Mouse (Mus musculus) midbrain, embryonic 12.5 days (tissue): ENCODE measurements at regions not wholly inside any gene's neighbourhood (a gene's known extent, or its start where the extent isn't known, plus 50 kb on each side); places are given as distances from the start of the nearest gene placed in this dataset.

Experiments used
- ATAC-seq: fragments of 200-750 bp; cut with Nextera tagmentation; 2 replicates; pipeline ENCODE4 v1.8.0; 2017; ENCODE audit warnings: low read depth, moderate TSS enrichment, moderate library complexity; ENCODE audit not compliant: low FRiP score
- H3K27ac ChIP-seq: fragments of 300-500 bp; sonication (generic); replicated peaks from 2 replicates; pipeline ENCODE4 v1.5.1; 2016; ENCODE audit warnings: mild to moderate bottlenecking
- H3K27me3 ChIP-seq: fragments of 300-500 bp; sonication (generic); 2 replicates; pipeline ENCODE4 v1.6.1; 2016; ENCODE audit warnings: mild to moderate bottlenecking
- H3K36me3 ChIP-seq: fragments of 300-500 bp; sonication (generic); 2 replicates; pipeline ENCODE4 v1.6.1; 2016
- H3K4me1 ChIP-seq: fragments of 300-500 bp; sonication (generic); 2 replicates; pipeline ENCODE4 v1.6.1; 2016
- H3K4me2 ChIP-seq: fragments of 300-500 bp; sonication (generic); replicated peaks from 2 replicates; pipeline ENCODE4 v1.6.1; 2016; ENCODE audit warnings: mild to moderate bottlenecking, moderate library complexity
- H3K4me3 ChIP-seq: fragments of 300-500 bp; sonication (generic); 2 replicates; pipeline ENCODE4 v1.5.1; 2016; ENCODE audit warnings: mild to moderate bottlenecking
- H3K9ac ChIP-seq: fragments of 300-500 bp; sonication (generic); replicated peaks from 2 replicates; pipeline ENCODE4 v1.6.1; 2016; ENCODE audit warnings: mild to moderate bottlenecking, moderate library complexity
- H3K9me3 ChIP-seq: fragments of 300-500 bp; sonication (generic); 2 replicates; pipeline ENCODE4 v1.6.1; 2016; ENCODE audit warnings: mild to moderate bottlenecking
- WGBS: fragments of 180-500 bp; shearing (Covaris S2); methylation state at CpG from one replicate; pipeline ENCODE4 v1.1.7; 2016; 5-methylcytosine and 5-hydroxymethylcytosine counted together

GRCm38 (mm10) chr11:64579826-64580225, 143.4 kb upstream of the F930015N05Rik start:
- H3K36me3 ChIP-seq = no peaks in the 10 kb centered on the region
- no peaks in the 10 kb centered on the region for H3K4me1 ChIP-seq
- no peaks in the 10 kb centered on the region for H3K9me3 ChIP-seq
- H3K4me2 ChIP-seq = no peak overlapping the region
- WGBS = 78% methylated on average over 3 of the region's 3 CpGs
- no peak for ATAC-seq
- no peak overlapping the region for H3K4me3 ChIP-seq
- no peak overlapping the region for H3K9ac ChIP-seq
- no peaks in the 10 kb centered on the region for H3K27me3 ChIP-seq
- H3K27ac ChIP-seq = no peak overlapping the region

GRCm38 (mm10) chr11:64586056-64586455, 149.6 kb upstream of the F930015N05Rik start:
- no peaks in the 10 kb centered on the region for H3K36me3 ChIP-seq
- no peak overlapping the region for H3K4me3 ChIP-seq
- ATAC-seq = no peak
- H3K4me2 ChIP-seq = no peak overlapping the region
- H3K9ac ChIP-seq = no peak overlapping the region
- H3K27me3 ChIP-seq = no peaks in the 10 kb centered on the region
- peaks cover 9% of the 10 kb centered on the region; the same call in 1 of the 2 replicates for H3K4me1 ChIP-seq
- no peaks in the 10 kb centered on the region for H3K9me3 ChIP-seq
- H3K27ac ChIP-seq = no peak overlapping the region
- WGBS = 78% methylated on average over 6 of the region's 6 CpGs

- WGBS = 49% methylated on average over 7 of the region's 7 CpGs
- H3K27ac ChIP-seq = no peak overlapping the region
- H3K4me3 ChIP-seq = no peak overlapping the region
- H3K4me1 ChIP-seq = peaks cover 9% of the 10 kb centered on the region; the same call in 1 of the 2 replicates
- H3K36me3 ChIP-seq = no peaks in the 10 kb centered on the region
- ATAC-seq = no peak
- H3K9me3 ChIP-seq = no peaks in the 10 kb centered on the region
- H3K27me3 ChIP-seq = no peaks in the 10 kb centered on the region
- no peak overlapping the region for H3K4me2 ChIP-seq
- no peak overlapping the region for H3K9ac ChIP-seq
Observed at GRCm38 (mm10) chr11:64587034-64587710, 150.7 kb upstream of the F930015N05Rik start.

GRCm38 (mm10) chr11:64587751-64588600, 151.5 kb upstream of the F930015N05Rik start:
- H3K27me3 ChIP-seq = no peaks in the 10 kb centered on the region
- no peaks in the 10 kb centered on the region for H3K9me3 ChIP-seq
- no peak overlapping the region for H3K4me2 ChIP-seq
- peaks cover 9% of the 10 kb centered on the region; the same call in 1 of the 2 replicates for H3K4me1 ChIP-seq
- H3K36me3 ChIP-seq = no peaks in the 10 kb centered on the region
- no peak overlapping the region for H3K9ac ChIP-seq
- no peak for ATAC-seq
- no peak overlapping the region for H3K27ac ChIP-seq
- no peak overlapping the region for H3K4me3 ChIP-seq
- WGBS = 27% methylated on average over 13 of the region's 13 CpGs

- H3K4me3 ChIP-seq = no peak overlapping the region
- no peaks in the 10 kb centered on the region for H3K27me3 ChIP-seq
- H3K36me3 ChIP-seq = no peaks in the 10 kb centered on the region
- 52% methylated on average over 6 of the region's 6 CpGs for WGBS
- ATAC-seq = no peak
- H3K9ac ChIP-seq = no peak overlapping the region
- H3K27ac ChIP-seq = no peak overlapping the region
- peaks cover 9% of the 10 kb centered on the region; the same call in 1 of the 2 replicates for H3K4me1 ChIP-seq
- no peaks in the 10 kb centered on the region for H3K9me3 ChIP-seq
- no peak overlapping the region for H3K4me2 ChIP-seq
Observed at GRCm38 (mm10) chr11:64588601-64588989, 152.1 kb upstream of the F930015N05Rik start.

- H3K27ac ChIP-seq = no peak overlapping the region
- no peak overlapping the region for H3K9ac ChIP-seq
- no peaks in the 10 kb centered on the region for H3K9me3 ChIP-seq
- peaks cover 9% of the 10 kb centered on the region; the same call in 1 of the 2 replicates for H3K4me1 ChIP-seq
- H3K36me3 ChIP-seq = no peaks in the 10 kb centered on the region
- H3K4me2 ChIP-seq = no peak overlapping the region
- 82% methylated on average over 7 of the region's 7 CpGs for WGBS
- ATAC-seq = no peak
- no peak overlapping the region for H3K4me3 ChIP-seq
- no peaks in the 10 kb centered on the region for H3K27me3 ChIP-seq
Observed at GRCm38 (mm10) chr11:64589026-64589425, 152.6 kb upstream of the F930015N05Rik start.

GRCm38 (mm10) chr11:64590091-64590490, 153.6 kb upstream of the F930015N05Rik start:
- Histone ChIP-seq H3K4me2 (no peak overlapping the region), H3K36me3 (no peaks in the 10 kb centered on the region), H3K27ac (no peak overlapping the region), H3K9me3 (no peaks in the 10 kb centered on the region), H3K9ac (no peak overlapping the region), H3K4me1 (peaks cover 9% of the 10 kb centered on the region; the same call in 1 of the 2 replicates), H3K27me3 (no peaks in the 10 kb centered on the region), H3K4me3 (no peak overlapping the region)
- 89% methylated on average over 4 of the region's 4 CpGs for WGBS
- ATAC-seq = no peak

GRCm38 (mm10) chr11:64592253-64592652, 155.8 kb upstream of the F930015N05Rik start:
- ATAC-seq = no peak
- Histone ChIP-seq H3K4me3 (no peak overlapping the region), H3K27me3 (no peaks in the 10 kb centered on the region), H3K4me1 (peaks cover 9% of the 10 kb centered on the region; the same call in 1 of the 2 replicates), H3K27ac (no peak overlapping the region), H3K36me3 (no peaks in the 10 kb centered on the region), H3K9ac (no peak overlapping the region), H3K9me3 (no peaks in the 10 kb centered on the region), H3K4me2 (no peak overlapping the region)
- WGBS = 87% methylated on average over 2 of the region's 2 CpGs

- Histone ChIP-seq H3K4me3 (no peak overlapping the region), H3K27ac (no peak overlapping the region), H3K4me1 (peaks cover 8% of the 10 kb centered on the region), H3K9me3 (peaks cover 4% of the 10 kb centered on the region; the same call in 1 of the 2 replicates), H3K4me2 (no peak overlapping the region), H3K9ac (no peak overlapping the region), H3K36me3 (no peaks in the 10 kb centered on the region), H3K27me3 (peaks cover 8% of the 10 kb centered on the region)
- WGBS = 53% methylated on average over 4 of the region's 4 CpGs
- no peak for ATAC-seq
Observed at GRCm38 (mm10) chr11:64597305-64597704, 160.9 kb upstream of the F930015N05Rik start.

GRCm38 (mm10) chr11:64599178-64599577, 162.7 kb upstream of the F930015N05Rik start:
- WGBS = 81% methylated on average over 3 of the region's 3 CpGs
- peaks cover 4% of the 10 kb centered on the region; the same call in 1 of the 2 replicates for H3K9me3 ChIP-seq
- no peak overlapping the region for H3K27ac ChIP-seq
- no peak for ATAC-seq
- no peak overlapping the region for H3K4me3 ChIP-seq
- H3K9ac ChIP-seq = no peak overlapping the region
- H3K4me1 ChIP-seq = peaks cover 8% of the 10 kb centered on the region
- H3K27me3 ChIP-seq = peaks cover 8% of the 10 kb centered on the region
- no peak overlapping the region for H3K4me2 ChIP-seq
- H3K36me3 ChIP-seq = no peaks in the 10 kb centered on the region

- no peak overlapping the region for H3K4me3 ChIP-seq
- peak; percentile 49; the same call in 1 of the 2 replicates for ATAC-seq
- peaks cover 8% of the 10 kb centered on the region for H3K4me1 ChIP-seq
- H3K9me3 ChIP-seq = peaks cover 4% of the 10 kb centered on the region; the same call in 1 of the 2 replicates
- H3K27ac ChIP-seq = no peak overlapping the region
- WGBS = 62% methylated on average over 10 of the region's 10 CpGs
- H3K36me3 ChIP-seq = no peaks in the 10 kb centered on the region
- no peak overlapping the region for H3K9ac ChIP-seq
- no peak overlapping the region for H3K4me2 ChIP-seq
- peaks cover 8% of the 10 kb centered on the region for H3K27me3 ChIP-seq
Observed at GRCm38 (mm10) chr11:64600201-64601102, 164.0 kb upstream of the F930015N05Rik start.
